Mouse (Mus musculus) erythroblast, embryonic 14.5 days (primary cell): ENCODE measurements at regions not wholly inside any gene's neighbourhood (a gene's known extent, or its start where the extent isn't known, plus 50 kb on each side); places are given as distances from the start of the nearest gene placed in this dataset.

Experiments used
- GATA1 ChIP-seq: IDR thresholded peaks from 2 replicates; pipeline ENCODE4 v1.6.1; 2012; ENCODE audit warnings: low read length, inconsistent platforms, mixed read lengths
- TAL1 ChIP-seq: IDR thresholded peaks from 3 replicates; pipeline ENCODE4 v1.6.1; 2012; ENCODE audit warnings: low read length, inconsistent platforms, mixed read lengths

GRCm38 (mm10) chr1:76430041-76430610 lies 884.1 kb downstream of the Slc4a3 start:
- TF ChIP-seq GATA1 (no peak), TAL1 (no peak)
